Mouse (Mus musculus) liver, postnatal 0 days (tissue): ENCODE measurements around the gene Ndrg2.

ENCODE experiments used
- CTCF ChIP-seq: sonication (generic); IDR thresholded peaks from 2 replicates; pipeline ENCODE4 v1.5.1; 2016; ENCODE audit warnings: antibody characterized with exemption, low read depth
- EP300 ChIP-seq: IDR thresholded peaks from 2 replicates; pipeline ENCODE4 v1.6.1; 2016; ENCODE audit warnings: antibody characterized with exemption, low read depth, mild to moderate bottlenecking

GRCm38 (mm10) chr14:51884031-51884544 is 29.9 kb downstream of the Ndrg2 start:
- TF ChIP-seq EP300: no peak
- TF ChIP-seq CTCF: no peak
